Mouse (Mus musculus): ENCODE results near the gene Rcor1. TPM values are rescaled to one million over a fixed set of nuclear protein-coding genes. Genes with fewer than 3 reads are reported as not detected.

Gene Rcor1
- polyA plus RNA-seq, 1 experiment from 2014 or later: 5.2 TPM

DNA sequence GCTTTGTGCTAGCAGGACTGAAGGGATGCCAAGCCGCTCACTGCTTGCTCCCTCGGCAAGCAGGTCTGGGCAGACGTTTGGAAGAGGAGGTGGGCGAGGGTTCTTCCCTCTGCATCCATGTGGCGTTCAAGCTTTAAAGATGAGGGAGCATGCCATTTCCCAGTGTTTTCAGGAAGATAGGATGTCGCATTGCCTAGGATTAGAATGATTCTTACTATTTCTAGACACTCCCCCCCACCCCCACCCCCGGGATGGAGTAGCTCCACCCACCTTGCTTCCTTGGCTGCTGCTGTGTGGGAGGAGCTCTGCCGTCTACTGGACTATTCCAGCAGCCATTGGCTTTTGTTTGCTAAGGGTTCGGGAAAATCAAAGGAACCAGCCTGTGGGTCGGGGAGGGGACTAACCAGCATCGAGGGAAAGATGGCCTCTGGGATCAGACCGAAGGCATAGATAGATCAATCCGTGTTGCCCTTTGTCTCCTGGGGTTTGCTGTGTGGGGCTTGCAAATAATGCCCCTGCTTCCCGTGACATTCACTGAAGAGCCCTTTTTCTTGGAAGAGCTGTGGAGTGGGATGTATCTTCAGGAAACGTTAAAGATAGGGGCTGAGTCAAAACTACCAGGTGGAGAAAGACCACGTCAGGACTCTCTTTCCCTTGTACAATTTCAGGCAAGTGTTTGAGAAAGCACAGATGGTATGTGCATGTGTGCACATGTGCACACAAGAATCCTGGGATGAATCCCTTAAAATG is 123.3 kb downstream of the Rcor1 start:
- Histone ChIP-seq H3K4me1 (replicated peaks) (peaks cover 50% of the 10 kb centered on the region), H3K9ac (peak overlapping the region; percentile 68), H3K4me2 (peak overlapping the region; percentile 52), H3K27ac (peak overlapping the region; percentile 95), H3K4me3 (peak overlapping the region; percentile 29), H3K27me3 (no peaks in the 10 kb centered on the region), H3K9me3 (no peaks in the 10 kb centered on the region), H3K36me3 (no peaks in the 10 kb centered on the region)
- WGBS: 10% methylated on average over 16 of the region's 16 CpGs
- peak; percentile 46 for ATAC-seq (ENCODE audit: low FRiP score)

DNA sequence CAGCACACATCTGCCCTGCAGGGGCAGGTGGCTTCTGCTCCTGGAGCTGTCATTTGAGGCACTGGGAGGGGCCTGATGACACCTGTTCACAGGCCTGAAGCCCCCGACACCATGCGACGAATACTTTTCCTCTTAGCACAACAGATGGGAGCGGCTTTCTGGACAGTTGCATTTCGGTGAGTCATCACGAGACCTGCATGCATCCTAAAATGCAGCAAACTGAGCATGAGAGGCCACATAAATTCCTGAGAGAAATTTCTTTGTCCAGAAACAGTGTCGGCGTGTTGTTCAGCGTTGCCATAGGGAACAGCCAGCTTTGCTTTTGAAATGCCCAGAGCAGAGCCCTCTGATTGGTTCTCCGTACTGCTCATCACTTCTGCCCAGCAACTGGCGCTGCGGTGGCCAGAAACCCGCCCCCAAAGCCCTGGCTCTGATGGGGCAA is 125.2 kb downstream of the Rcor1 start:
- 2% methylated on average over 13 of the region's 13 CpGs for WGBS
- H3K9me3 ChIP-seq: no peaks in the 10 kb centered on the region
- peaks cover 66% of the 10 kb centered on the region for H3K4me1 ChIP-seq (replicated peaks)
- no peaks in the 10 kb centered on the region for H3K36me3 ChIP-seq
- peak; percentile 85 for ATAC-seq (ENCODE audit: low FRiP score)
- peak overlapping the region; percentile 92 for H3K27ac ChIP-seq
- H3K9ac ChIP-seq: peak overlapping the region; percentile 68
- H3K27me3 ChIP-seq: no peaks in the 10 kb centered on the region
- peak overlapping the region; percentile 36 for H3K4me3 ChIP-seq
- H3K4me2 ChIP-seq: peak overlapping the region; percentile 63

- WGBS: 65% methylated on average over 10 of the region's 10 CpGs
- Histone ChIP-seq H3K4me1 (replicated peaks) (peaks cover 73% of the 10 kb centered on the region), H3K27me3 (no peaks in the 10 kb centered on the region), H3K4me3 (peak overlapping the region; percentile 83), H3K36me3 (no peaks in the 10 kb centered on the region), H3K9ac (peak overlapping the region; percentile 63; the same call in 1 of the 2 replicates), H3K9me3 (no peaks in the 10 kb centered on the region), H3K4me2 (peak overlapping the region; percentile 85), H3K27ac (peak overlapping the region; percentile 92)
- peak; percentile 3; the same call in 1 of the 2 replicates for ATAC-seq (ENCODE audit: low FRiP score)
These were observed 126.1 kb downstream of the Rcor1 start for GRCm38 (mm10) chr12:111165146-111165812.

Other genes starting within 250 kb of the Rcor1 start
- 12.5 and 13.4 TPM in 2 replicates for gene Mok, start 198.4 kb upstream of the Rcor1 start, polyA plus RNA-seq (2015; fragmentation: Nextera tagmentation; extraction: Ambion mirVana)
- 4.0 and 4.6 TPM in 2 replicates for gene Zfp839, start 189.1 kb upstream of the Rcor1 start, polyA plus RNA-seq (2015; fragmentation: Nextera tagmentation; extraction: Ambion mirVana)
- gene Cinp, start 150.2 kb upstream of the Rcor1 start, polyA plus RNA-seq (2015; fragmentation: Nextera tagmentation; extraction: Ambion mirVana): 67.3 and 67.4 TPM in 2 replicates
- gene Tecpr2, start 150.1 kb upstream of the Rcor1 start, polyA plus RNA-seq (2015; fragmentation: Nextera tagmentation; extraction: Ambion mirVana): 6.4 and 7.3 TPM in 2 replicates
- 6.8 and 7.5 TPM in 2 replicates for gene Ankrd9, start 60.3 kb upstream of the Rcor1 start, polyA plus RNA-seq (2015; fragmentation: Nextera tagmentation; extraction: Ambion mirVana)
- gene Traf3, start 127.0 kb downstream of the Rcor1 start, polyA plus RNA-seq (2015; fragmentation: Nextera tagmentation; extraction: Ambion mirVana): 15.6 and 17.0 TPM in 2 replicates
- gene 4930595D18Rik, start 145.1 kb downstream of the Rcor1 start, polyA plus RNA-seq (2015; fragmentation: Nextera tagmentation; extraction: Ambion mirVana): 0.21 TPM in 1 of 2 replicates, not detected in the other
- gene Amn, start 231.7 kb downstream of the Rcor1 start, polyA plus RNA-seq (2015; fragmentation: Nextera tagmentation; extraction: Ambion mirVana): 5.6 and 6.5 TPM in 2 replicates

Measured in hindbrain, embryonic 13.5 days (tissue).